Mouse (Mus musculus) brain, embryonic 14.5 days (tissue): ENCODE measurements around the gene Tax1bp1.

Source experiments
- CTCF ChIP-seq: fragments of 200-500 bp; IDR thresholded peaks from 2 replicates; pipeline ENCODE4 v1.5.1; 2012; ENCODE audit warnings: inconsistent platforms, mild to moderate bottlenecking, moderate library complexity, borderline replicate concordance; ENCODE audit not compliant: insufficient read depth, insufficient read length; ENCODE audit errors: extremely low read depth
- POLR2A ChIP-seq: fragments of 200-500 bp; IDR thresholded peaks from 2 replicates; pipeline ENCODE4 v1.6.1; 2012; ENCODE audit warnings: mild to moderate bottlenecking, inconsistent platforms, borderline replicate concordance; ENCODE audit not compliant: poor library complexity, insufficient read depth, insufficient read length, severe bottlenecking; ENCODE audit errors: extremely low read depth

GRCm38 (mm10) chr6:52790316-52790715 is 76.8 kb downstream of the Tax1bp1 start:
- TF ChIP-seq CTCF: no peak
- no peak for TF ChIP-seq POLR2A
